Mouse (Mus musculus) gastrocnemius, postnatal 14 days (tissue): ENCODE data around the gene Mapk9. TPM values are rescaled to one million over a fixed set of nuclear protein-coding genes. Genes with fewer than 3 reads are reported as not detected.
A peak's percentile ranks its signal among the peaks of the same experiment; 100 is the strongest.

ENCODE experiments used
- DNase-seq: peaks from one replicate; pipeline ENCODE4 v3.0.0; 2021; ENCODE audit warnings: mixed read lengths
- intact Hi-C: fragments of 180-260 bp; cut with DNase I; formaldehyde crosslinking; loops from one replicate; pipeline ENCODE4 v1.15.1; 2025; ENCODE audit warnings: low total_unique reads
- total RNA-seq, 2 experiments: library from RNA; stranded (reverse); gene quantifications; 2 replicates each; pipeline ENCODE4 v1.2.3; 2021

Gene Mapk9
- total RNA-seq, 2 experiments from 2014 or later: 40.6 to 43.9 TPM

DNA sequence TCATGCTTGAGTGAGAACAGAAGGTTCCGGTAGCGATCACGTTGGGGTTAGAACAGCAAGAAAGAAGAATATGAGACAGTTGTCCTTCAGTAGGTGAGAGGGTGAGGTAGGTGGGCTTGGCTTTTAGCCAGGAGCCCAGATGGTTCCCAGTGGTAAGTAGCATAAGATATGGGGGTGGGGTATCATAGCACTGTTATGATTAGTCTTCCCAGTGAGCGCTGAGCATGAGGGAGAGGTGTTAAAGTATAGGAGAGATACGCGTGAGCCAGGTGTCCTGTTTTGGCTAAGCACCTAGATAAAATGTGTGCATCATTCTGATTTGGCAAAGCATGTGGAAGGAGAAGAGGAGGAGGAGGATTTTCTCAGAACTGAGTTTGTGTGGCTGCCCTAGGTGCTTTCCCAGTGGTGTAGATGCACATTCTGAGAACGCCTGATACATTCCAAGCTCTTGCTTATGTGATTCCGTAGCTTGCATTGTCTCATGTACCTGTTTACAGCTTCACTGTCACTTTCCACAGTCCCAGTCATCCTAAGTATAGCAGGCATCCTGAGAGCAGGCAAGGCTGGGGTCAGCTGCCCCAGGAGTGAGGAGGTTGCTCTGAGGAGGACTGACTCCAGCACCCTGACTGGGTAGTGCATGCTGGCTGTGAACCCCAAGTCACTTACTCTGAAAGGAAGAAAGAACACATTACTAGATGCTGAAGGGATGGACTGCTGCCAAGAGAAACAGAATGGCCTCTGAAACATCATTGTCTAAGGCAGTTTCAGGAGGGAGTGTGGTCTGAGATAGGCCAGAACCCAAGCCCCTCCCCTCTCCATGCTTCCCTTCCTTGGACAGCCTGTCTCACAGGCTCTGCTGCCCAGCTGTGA lies 30.6 kb downstream of the Mapk9 start:
- intact Hi-C loops: no loop called here
- no peak for DNase-seq

- peak; percentile 37 for DNase-seq
- intact Hi-C loops: no loop called here
Observed at GRCm38 (mm10) chr11:49879950-49880642, 33.5 kb downstream of the Mapk9 start.

- intact Hi-C loops: no loop called here
- no peak for DNase-seq
Observed at GRCm38 (mm10) chr11:49883394-49883793, 36.8 kb downstream of the Mapk9 start.

DNA sequence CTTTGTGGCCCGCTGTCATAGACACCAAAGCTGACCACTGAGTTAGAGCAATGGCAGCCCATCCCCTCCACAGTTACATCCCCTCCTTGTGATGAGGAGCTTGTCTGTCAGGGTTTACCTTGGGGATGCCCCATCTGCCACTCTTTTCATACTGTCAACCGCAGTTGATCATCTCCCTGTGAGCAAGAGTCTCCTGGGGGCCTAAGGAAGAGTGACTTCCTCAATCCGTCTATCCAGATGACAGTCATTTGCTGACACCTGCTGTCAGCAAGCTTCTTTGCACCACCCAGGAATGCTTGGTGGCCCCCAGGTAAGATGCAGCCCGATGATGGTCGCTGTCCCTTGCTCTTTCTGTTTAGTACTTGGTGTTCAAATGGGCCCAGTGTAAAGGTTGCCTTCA lies 41.9 kb downstream of the Mapk9 start:
- no peak for DNase-seq
- intact Hi-C loops: no loop called here

- intact Hi-C loops: no loop called here
- no peak for DNase-seq
Observed at GRCm38 (mm10) chr11:49891993-49892392, 45.4 kb downstream of the Mapk9 start.

- DNase-seq: no peak
- intact Hi-C loops: no loop called here
Observed at GRCm38 (mm10) chr11:49893806-49894205, 47.3 kb downstream of the Mapk9 start.

DNA sequence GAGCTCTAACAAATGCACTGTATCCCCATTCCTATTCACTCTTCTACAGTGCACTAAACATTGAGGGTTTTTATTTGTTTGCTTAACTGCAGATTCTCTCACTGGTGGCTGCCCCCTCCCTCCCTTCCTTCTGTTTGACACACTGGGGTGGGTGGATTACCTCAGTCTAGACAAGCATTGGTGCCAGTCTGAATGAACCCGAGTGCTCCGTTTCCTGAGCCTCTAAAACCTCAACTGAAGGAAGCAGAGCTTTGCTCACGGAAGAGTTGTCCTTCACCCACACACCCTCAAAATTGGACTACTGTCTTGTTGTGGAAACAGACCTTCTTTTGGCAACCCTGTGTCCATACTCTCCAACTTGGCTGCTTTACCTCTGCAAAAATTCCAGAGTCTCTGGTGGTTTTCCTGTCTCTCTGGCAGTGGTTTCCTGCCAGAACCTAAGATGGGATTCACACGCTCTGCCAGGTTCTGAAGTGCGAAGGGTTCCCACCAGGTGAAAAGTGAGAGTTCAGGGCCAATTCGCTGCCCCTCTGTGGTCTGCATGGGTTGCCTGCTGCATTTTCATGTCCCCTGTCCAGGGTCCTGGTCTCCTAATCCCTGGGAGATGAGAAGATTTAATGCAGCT lies 49.5 kb downstream of the Mapk9 start:
- intact Hi-C loops: no loop called here
- DNase-seq: no peak

DNA sequence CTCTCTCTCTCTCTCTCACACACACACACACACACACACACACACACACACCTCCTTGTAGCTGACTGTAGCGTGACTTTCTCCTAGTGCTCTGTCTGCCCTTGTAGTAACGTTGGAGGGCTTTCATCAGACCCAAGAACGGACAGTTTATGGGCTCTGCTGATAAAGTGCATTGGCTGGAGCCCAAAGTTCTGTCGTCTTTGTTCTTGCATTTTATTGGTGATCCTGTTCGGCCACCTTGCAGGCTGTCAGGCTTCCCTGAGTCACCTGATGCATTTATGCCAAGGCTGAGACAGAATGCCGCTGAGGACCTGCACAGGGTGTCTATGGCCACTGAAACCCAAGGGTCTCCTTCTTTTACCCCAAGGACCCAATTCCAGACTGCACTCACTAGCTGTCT lies 53.5 kb downstream of the Mapk9 start:
- no peak for DNase-seq
- intact Hi-C loops: loop anchor here (5.0 kb wide), 1 partner anchor 57 kb away; no protein-coding TSS in a partner anchor

DNA sequence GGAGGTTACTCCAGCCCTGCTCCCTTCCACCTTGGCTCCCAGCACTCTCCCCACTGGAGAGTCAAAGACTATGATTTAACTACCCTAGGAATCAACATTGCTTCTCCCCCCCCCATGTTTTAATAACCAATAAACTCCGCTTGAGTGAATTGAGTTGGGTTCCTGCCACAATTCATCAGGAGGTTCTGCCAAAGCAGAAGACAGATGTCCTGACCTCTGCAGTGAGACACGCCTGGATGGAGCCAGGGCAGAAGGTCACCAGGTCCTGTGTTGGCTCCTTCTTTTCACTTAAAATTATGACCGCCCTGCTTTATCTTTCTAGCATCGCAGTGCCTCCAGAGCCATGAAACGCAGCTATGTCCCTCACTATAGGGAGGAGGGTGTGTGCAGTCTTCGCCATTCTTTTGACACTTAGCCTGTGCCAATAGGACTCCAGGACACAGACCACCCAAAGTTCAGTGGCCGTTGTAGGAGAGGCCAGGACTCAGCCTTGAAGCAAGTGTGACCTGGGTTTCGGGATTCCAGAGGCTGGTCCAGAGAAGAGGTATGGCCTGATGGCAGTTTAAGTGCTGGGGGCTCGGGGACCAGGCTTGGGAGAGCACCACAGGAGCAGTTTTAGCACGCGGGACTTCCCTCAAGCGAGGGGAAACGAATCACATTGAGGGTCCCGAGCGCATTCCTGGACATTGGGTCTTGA lies 54.6 kb downstream of the Mapk9 start:
- intact Hi-C loops: loop anchor here (5.0 kb wide), 1 partner anchor 56 kb away; no protein-coding TSS in a partner anchor
- no peak for DNase-seq

DNA sequence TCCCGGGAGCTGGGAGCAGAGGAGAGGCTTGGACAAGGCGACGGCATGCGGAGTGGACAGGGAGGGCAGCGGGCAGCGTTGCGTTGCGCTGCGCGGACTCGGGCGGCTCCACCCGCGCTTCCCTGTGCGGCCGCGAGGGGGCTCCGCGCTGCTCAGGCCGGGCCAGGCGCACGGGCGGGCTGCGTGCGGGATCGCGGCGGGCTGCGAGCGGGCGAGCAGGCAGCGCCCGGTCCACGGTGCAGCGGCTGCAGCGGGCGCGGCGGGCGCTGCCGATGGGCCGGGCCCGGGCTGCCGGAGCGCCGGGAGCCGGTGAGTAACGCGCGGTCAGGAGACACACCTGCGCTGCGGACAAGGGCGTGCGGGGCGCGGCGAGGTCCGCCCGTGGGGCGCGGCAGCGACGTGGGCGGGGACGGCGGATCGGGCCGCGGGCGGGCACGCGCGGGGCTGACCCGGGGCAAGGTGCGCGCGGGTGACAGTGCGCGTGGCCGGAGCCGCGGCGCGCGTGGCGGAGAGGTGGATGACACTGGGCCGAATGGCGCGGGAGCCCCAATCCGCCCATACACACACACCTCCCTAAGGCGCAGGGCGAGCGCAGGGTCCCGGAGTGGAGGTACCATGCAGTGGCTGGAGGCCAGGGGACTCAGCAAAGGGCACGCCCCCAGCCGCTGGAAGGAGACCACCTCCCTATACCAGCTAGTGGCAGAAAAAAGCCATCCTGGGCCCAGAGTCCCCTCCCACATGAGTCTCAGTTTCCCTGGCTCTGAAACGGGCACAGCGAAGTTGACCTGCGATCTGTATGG lies 55.3 kb downstream of the Mapk9 start, which contains the start of gene Rasgef1c:
Gene Rasgef1c (plus strand): TSS at position 177 of the 800 bp plus-strand sequence.
- DNase-seq: peak; percentile 73
- intact Hi-C loops: loop anchor here (5.0 kb wide), 1 partner anchor 55 kb away; no protein-coding TSS in a partner anchor

DNA sequence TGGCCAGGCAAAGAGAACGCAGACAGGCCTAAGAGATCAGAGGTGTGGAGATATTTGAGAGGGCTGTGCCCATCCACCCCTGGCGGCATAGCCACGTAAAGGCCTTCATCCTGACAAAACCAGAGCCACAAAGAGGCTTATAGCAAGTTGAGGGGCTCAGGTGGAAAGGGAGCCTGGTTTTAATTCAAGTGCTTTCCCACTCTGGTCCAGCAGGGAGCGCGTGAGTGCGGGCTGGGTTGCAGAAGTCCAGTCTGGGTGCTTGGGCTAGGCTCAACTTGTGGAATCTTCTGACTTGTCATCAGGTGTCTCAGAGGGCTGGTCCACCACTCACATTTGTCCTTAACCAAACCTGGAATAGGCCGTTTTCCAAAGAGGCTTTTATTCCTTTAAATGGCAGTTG lies 56.8 kb downstream of the Mapk9 start:
- intact Hi-C loops: loop anchor here (5.0 kb wide), 1 partner anchor 54 kb away; no protein-coding TSS in a partner anchor
- DNase-seq: peak; percentile 69

DNA sequence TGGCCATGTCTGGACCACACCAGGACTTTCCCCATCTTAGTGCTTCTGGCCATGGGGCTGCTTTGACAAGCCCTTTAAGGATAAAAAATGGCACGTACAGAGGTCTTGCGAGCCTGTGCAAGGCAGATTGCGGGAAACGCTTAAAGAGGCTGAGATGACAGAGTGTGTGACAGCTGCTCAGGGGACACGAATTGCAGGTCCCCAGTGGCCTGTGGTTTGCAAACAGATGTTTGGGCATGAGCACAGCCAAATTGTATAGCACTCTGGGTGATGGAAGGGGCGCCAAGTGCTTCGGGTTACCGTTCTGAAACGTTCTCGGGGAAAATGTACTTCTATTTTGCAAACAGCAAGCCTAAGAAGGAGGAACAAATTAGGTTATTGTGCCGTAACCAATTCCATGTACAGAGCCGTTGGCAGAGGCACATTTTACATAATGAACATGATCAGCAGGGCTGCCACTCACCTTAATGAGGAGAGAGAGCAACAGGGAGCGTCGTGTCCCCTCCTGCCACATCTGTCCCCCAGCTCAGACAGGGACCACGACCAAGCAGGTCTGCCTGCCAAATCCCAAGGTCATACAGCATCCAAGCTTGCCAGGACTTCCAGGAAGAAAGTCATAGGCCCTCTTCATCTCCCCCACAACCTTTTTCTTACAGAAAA lies 72.1 kb downstream of the Mapk9 start:
- intact Hi-C loops: no loop called here
- no peak for DNase-seq

GRCm38 (mm10) chr11:49919304-49919703 lies 72.8 kb downstream of the Mapk9 start:
- intact Hi-C loops: no loop called here
- DNase-seq: no peak

GRCm38 (mm10) chr11:49923539-49923938 lies 77.0 kb downstream of the Mapk9 start:
- intact Hi-C loops: no loop called here
- no peak for DNase-seq

- no peak for DNase-seq
- intact Hi-C loops: no loop called here
Observed at GRCm38 (mm10) chr11:49926183-49926582, 79.6 kb downstream of the Mapk9 start.

DNA sequence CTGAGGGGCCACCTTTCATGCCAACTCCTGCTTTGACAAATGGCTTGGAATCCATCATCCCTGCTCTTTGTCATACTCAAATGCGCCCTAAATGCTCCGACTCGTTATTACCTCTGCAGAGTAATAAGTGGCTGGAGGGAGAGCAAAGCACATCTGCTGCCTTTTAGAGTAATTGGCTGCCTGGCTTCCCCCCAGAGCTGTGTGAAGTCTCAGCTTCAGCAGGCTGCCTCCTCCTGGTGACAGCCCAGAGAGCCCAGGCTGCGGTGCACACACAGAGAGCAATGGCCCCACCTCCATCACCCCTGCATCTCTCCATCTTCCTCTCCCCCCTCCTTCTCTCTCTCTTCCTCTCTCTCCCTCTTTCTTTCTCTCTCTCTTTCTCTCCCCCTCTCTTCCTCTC lies 80.6 kb downstream of the Mapk9 start:
- peak; percentile 33 for DNase-seq

GRCm38 (mm10) chr11:49927670-49928069 lies 81.1 kb downstream of the Mapk9 start:
- no peak for DNase-seq
- intact Hi-C loops: no loop called here

More for the DNA sequence above, 80.6 kb downstream of the Mapk9 start:
- intact Hi-C loops: no loop called here

DNA sequence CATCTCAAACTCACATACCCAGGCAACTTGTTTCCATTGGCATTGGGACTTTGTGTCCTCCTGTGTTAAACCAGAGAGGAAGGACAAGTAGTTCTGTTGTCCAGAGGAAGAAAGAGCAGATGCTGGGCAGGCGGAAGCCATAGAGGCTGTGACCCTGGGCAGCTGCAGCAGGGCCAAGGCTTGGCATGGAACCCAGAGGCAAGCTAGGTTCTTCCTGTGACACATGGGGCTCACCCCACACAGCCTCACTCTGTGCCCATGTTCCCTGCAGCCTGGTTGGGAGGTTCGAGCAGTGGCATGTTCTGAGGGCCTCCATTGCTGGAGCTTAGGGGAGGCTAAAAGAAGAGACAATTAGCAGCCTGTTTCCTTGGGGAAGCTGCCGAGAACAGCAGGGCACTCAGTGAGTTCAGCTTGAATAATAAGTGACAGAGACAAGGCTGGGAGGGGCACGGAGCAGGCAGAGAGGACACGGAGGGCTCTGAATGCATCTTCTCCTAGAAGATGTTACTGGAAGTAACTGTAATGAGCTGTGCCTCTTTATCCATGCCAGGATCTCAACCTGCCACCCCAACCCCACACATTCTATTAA lies 84.6 kb downstream of the Mapk9 start:
- intact Hi-C loops: no loop called here
- peak; percentile 53 for DNase-seq
